Mouse (Mus musculus): ENCODE results near the gene Aldh3b1. TPM values are rescaled to one million over a fixed set of nuclear protein-coding genes. Genes with fewer than 3 reads are reported as not detected.

Aldh3b1 gene
- polyA plus RNA-seq, 2 experiments = 1.8 to 2.6 TPM

DNA sequence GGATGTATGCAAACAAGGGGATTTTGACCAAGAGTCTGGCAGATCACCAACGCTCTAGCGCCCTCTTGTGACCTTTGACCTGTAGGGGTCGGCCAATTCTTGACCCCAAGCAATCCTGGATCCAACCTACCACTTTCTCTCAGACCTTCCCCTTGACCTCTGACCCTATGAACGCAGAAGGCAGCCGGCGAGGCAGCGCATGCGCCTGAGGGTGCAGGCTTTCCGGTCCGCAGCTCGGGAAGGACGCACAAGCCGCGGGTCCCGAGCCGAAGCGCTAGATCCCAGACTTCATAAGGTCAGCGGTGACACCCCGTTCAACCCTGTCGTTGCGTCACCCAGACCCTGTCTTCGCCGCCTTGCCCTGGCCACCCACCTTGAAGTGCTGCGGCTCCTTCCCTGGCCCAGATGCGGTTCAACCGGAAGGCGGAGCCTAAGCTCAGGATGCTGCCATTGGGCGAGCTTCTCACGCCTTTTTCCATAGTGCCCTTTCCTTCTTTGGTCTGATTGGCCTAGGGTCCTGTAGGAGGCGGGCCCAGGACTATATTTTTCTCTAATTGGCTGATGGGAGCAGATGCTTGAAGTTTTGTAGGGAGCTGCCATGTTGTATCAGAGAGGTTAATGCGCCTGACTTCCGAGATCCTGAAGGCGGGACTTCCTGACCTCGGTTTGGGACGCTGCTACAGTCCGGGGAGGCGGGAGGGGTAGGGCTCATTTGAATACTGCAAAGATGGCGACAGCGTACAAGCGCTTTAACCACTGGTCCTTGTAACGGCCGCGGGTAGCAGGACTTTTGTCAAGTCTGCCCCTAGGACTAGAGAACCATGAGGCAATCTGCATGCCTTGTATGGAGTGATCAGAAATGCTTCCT, 17.0 kb downstream of the Aldh3b1 start, which contains the start of gene Ndufs8:
Gene Ndufs8, minus strand, starts transcription at position 438 of the 868 bp plus-strand sequence.
- 0% methylated on average over 43 of the region's 43 CpGs for WGBS
- H3K36me3 ChIP-seq (ENCODE audit: control insufficient read depth, insufficient read depth, low read length) = peaks cover 24% of the 10 kb centered on the region
- peak within 1 kb of the TSS; percentile 55 for H3K4me3 ChIP-seq (replicated peaks; ENCODE audit: low read length)
- peaks cover 16% of the 10 kb centered on the region for H3K4me1 ChIP-seq (ENCODE audit: control insufficient read depth, insufficient read depth, low read length)
- DNase-seq (ENCODE audit: low spot score) = peak; percentile 99
- H3K9me3 ChIP-seq (ENCODE audit: control insufficient read depth, low read length) = no peaks in the 10 kb centered on the region
- 0 out of 2 replicates have a peak within 1 kb of the TSS, but pooled peaks have one; percentile 30 for H3K27ac ChIP-seq (replicated peaks; ENCODE audit: low read depth, low read length)
- 0 out of 2 replicates have a peak, but pooled peaks have one; percentile 14 for TF ChIP-seq POLR2A (IDR thresholded peaks at IDR 0.05; ENCODE audit: borderline replicate concordance, extremely low read depth, insufficient read depth, insufficient read length)
- peak; percentile 97 for ATAC-seq (ENCODE audit: low FRiP score, low read depth)
- no peaks in the 10 kb centered on the region for H3K27me3 ChIP-seq (ENCODE audit: control insufficient read depth, insufficient read depth, low read length)
- peak within 1 kb of the TSS; percentile 49 for H3K9ac ChIP-seq (ENCODE audit: low read depth, low read length, severe bottlenecking)
- peak within 1 kb of the TSS; percentile 69 for H3K4me2 ChIP-seq (replicated peaks; ENCODE audit: low read depth, low read length, severe bottlenecking)

DNA sequence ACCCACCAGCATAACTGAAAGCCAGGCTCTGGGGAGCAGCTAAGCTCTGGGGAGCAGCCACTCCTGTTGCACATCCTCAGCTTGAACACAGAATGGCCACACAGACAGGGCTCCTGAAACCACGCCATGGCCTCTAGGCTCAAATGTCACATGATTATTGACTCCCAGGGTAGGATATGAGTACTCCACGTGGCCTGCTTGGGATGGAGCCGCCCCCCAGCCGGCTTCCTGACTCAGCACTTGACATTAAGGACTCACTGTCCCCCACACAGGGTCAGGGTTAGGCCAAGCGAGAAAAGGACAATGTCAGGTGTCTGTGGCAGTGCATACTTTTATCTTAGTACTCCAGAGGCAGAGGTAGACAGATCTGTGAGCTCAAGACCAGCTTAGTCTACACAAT, 19.4 kb downstream of the Aldh3b1 start:
- Histone ChIP-seq H3K27me3 (ENCODE audit: control insufficient read depth, insufficient read depth, low read length) (no peaks in the 10 kb centered on the region), H3K36me3 (ENCODE audit: control insufficient read depth, insufficient read depth, low read length) (peaks cover 24% of the 10 kb centered on the region), H3K9ac (ENCODE audit: low read depth, low read length, severe bottlenecking) (no peak overlapping the region), H3K9me3 (ENCODE audit: control insufficient read depth, low read length) (no peaks in the 10 kb centered on the region), H3K4me2 (replicated peaks; ENCODE audit: low read depth, low read length, severe bottlenecking) (no peak overlapping the region), H3K4me3 (replicated peaks; ENCODE audit: low read length) (no peak overlapping the region), H3K27ac (replicated peaks; ENCODE audit: low read depth, low read length) (no peak overlapping the region), H3K4me1 (ENCODE audit: control insufficient read depth, insufficient read depth, low read length) (peaks cover 34% of the 10 kb centered on the region)
- ATAC-seq (ENCODE audit: low FRiP score, low read depth) = no peak
- TF ChIP-seq POLR2A (IDR thresholded peaks at IDR 0.05; ENCODE audit: borderline replicate concordance, extremely low read depth, insufficient read depth, insufficient read length) = no peak
- no peak for DNase-seq (ENCODE audit: low spot score)
- 75% methylated on average over 5 of the region's 5 CpGs for WGBS

DNA sequence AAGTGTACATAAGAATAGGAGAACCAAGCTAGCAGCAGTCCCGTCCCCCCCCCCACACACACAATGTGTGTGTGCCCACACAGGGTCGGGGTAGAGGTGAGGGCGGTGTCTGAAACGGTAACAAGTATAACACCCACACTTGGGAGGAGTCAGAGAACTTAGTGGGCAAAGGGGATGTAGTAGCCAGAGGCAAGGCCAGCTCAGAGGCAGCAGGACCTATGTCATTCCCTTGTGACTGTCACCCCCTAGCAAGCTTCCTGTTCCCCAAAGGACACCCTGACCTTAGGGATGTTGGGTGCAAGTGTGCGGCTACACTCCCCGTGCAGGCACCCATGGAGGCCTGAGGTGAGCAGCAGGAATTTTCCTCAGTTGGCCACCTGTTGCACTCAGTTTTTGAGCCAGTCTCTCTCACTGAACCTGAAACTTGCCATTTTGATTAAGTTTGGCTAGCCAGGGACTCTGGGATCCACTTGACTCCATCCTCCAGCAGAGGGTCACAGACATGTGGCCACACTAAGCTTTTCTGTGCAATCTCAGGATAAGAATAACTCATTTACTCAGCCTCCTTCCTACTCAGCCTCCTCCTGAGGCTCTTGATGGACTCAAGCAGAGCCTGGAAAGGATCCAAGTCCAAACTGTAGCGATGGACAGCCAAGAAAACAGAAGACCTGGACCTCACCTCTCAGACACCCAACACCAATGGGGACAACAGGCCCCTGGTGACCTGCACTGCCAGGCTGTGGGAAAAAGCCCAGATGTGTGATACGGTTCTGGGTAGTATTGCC, 21.5 kb downstream of the Aldh3b1 start:
- Histone ChIP-seq H3K4me3 (replicated peaks; ENCODE audit: low read length) (peak overlapping the region; percentile 52; the same call in 1 of the 2 replicates), H3K4me2 (replicated peaks; ENCODE audit: low read depth, low read length, severe bottlenecking) (peak overlapping the region; percentile 75), H3K9me3 (ENCODE audit: control insufficient read depth, low read length) (no peaks in the 10 kb centered on the region), H3K4me1 (ENCODE audit: control insufficient read depth, insufficient read depth, low read length) (peaks cover 36% of the 10 kb centered on the region), H3K36me3 (ENCODE audit: control insufficient read depth, insufficient read depth, low read length) (peaks cover 33% of the 10 kb centered on the region), H3K9ac (ENCODE audit: low read depth, low read length, severe bottlenecking) (peak overlapping the region; percentile 61; the same call in 1 of the 2 replicates), H3K27me3 (ENCODE audit: control insufficient read depth, insufficient read depth, low read length) (no peaks in the 10 kb centered on the region), H3K27ac (replicated peaks; ENCODE audit: low read depth, low read length) (no peak overlapping the region)
- 79% methylated on average over 8 of the region's 8 CpGs for WGBS
- TF ChIP-seq POLR2A (IDR thresholded peaks at IDR 0.05; ENCODE audit: borderline replicate concordance, extremely low read depth, insufficient read depth, insufficient read length) = no peak
- DNase-seq (ENCODE audit: low spot score) (no peak), ATAC-seq (ENCODE audit: low FRiP score, low read depth) (no peak)

DNA sequence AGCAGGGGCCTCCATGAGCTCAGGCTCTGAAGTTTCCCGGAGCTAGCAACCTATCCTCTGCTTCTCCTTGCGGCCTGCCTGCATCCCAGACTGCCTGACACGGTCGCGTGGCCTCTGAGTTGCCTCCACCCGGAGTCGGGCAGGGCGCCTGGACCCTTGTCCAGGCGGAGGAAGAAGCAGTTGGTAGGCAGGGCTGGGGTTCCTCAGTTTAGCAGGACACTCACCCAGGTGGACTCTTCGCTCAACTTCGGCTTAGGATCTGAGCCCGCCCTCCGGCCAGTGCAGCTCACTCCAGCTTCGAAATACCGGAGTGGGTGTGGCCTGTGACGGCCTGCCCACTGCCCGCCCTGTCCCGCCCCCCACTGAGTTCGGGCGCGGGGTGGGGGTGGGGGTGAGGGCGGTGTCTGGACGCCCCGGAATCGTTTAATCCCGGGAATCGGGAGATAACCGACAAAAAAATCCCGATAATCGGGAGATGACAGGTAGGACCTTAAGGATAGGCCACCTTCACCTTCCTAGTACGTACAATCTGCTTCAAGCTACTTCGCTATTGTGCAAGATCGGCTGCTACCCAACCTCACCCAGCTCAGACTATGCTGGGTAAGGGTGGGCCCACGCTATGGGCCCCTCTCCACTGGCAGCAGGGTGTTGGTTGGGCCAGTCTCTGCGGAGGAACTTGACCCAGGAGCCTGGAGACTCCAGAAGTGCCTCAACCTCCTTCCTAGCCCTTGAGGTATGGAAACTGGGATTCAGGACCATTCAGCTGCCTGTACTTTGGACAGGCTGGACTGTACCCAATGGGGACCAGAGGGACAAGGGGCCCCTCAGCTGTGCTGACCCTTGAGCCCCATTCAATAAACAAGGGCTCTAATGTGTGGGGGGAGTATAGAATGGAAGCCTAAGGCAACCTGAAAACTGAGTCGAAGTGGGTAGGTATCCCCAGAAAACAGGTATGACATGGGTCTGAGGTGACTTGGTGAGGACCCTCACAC, 22.5 kb downstream of the Aldh3b1 start, which contains the start of gene Tcirg1:
Gene Tcirg1, minus strand, starts transcription at position 339 of the 992 bp plus-strand sequence.
- Histone ChIP-seq H3K4me2 (replicated peaks; ENCODE audit: low read depth, low read length, severe bottlenecking) (peak within 1 kb of the TSS; percentile 75), H3K27me3 (ENCODE audit: control insufficient read depth, insufficient read depth, low read length) (no peaks in the 10 kb centered on the region), H3K4me1 (ENCODE audit: control insufficient read depth, insufficient read depth, low read length) (peaks cover 35% of the 10 kb centered on the region), H3K4me3 (replicated peaks; ENCODE audit: low read length) (peak within 1 kb of the TSS; percentile 52), H3K27ac (replicated peaks; ENCODE audit: low read depth, low read length) (peak within 1 kb of the TSS; percentile 7; the same call in 1 of the 2 replicates), H3K9ac (ENCODE audit: low read depth, low read length, severe bottlenecking) (peak within 1 kb of the TSS; percentile 61), H3K36me3 (ENCODE audit: control insufficient read depth, insufficient read depth, low read length) (peaks cover 42% of the 10 kb centered on the region), H3K9me3 (ENCODE audit: control insufficient read depth, low read length) (no peaks in the 10 kb centered on the region)
- peak; percentile 88 for ATAC-seq (ENCODE audit: low FRiP score, low read depth)
- peak; percentile 82 for DNase-seq (ENCODE audit: low spot score)
- no peak for TF ChIP-seq POLR2A (IDR thresholded peaks at IDR 0.05; ENCODE audit: borderline replicate concordance, extremely low read depth, insufficient read depth, insufficient read length)
- WGBS = 5% methylated on average over 35 of the region's 36 CpGs

Data from limb, embryonic 14.5 days (tissue).